Mouse (Mus musculus): Measurements from ENCODE around the gene Shisa7.

DNA sequence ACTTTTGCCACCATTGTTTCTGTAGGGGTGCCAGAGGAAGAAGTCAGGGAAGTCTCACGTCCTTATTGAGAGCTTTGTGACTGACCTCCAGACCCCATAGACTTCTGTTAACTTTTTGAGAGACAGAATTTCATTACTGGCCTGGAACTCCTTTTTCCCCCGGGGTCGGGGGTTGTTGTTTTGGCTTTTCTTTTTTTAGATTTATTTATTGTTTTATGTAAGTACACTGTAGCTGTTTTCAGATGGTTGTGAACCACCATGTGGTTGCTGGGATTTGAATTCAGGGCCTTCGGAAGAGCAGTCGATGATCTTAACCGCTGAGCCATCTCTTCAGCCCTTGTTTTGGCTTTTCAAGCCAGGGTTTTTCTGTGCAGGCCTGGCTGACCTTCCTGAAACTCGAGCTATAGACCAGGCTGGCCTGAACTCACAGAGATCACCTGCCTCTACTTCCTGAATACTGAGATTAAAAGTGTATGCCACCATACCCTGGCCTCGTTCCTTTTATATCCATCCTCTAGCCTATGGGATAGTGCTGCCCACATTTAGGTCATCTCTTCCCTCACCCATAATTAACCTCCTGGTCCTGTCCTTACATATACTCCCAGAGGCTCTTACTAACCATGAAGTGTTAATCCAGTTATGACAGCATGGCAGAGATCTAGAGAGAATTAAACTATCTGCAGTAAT lies 31.2 kb downstream of the Shisa7 start:
- no peak for TF ChIP-seq CTCF (IDR thresholded peaks at IDR 0.05; ENCODE audit: insufficient read depth, low read length)
- no peak for TF ChIP-seq POLR2A (IDR thresholded peaks at IDR 0.05; ENCODE audit: borderline replicate concordance, extremely low read depth, low read depth, low read length)
